Mouse (Mus musculus) right cerebral cortex, adult 2 months (tissue): ENCODE data around the gene Mfap3.

Experiments used
- DNase-seq, 2 experiments: peaks; one replicate each; pipeline ENCODE4 v3.0.0; 2021 to 2022; ENCODE audit warnings: low spot score in 2 of 2

Gene Mfap3

DNA sequence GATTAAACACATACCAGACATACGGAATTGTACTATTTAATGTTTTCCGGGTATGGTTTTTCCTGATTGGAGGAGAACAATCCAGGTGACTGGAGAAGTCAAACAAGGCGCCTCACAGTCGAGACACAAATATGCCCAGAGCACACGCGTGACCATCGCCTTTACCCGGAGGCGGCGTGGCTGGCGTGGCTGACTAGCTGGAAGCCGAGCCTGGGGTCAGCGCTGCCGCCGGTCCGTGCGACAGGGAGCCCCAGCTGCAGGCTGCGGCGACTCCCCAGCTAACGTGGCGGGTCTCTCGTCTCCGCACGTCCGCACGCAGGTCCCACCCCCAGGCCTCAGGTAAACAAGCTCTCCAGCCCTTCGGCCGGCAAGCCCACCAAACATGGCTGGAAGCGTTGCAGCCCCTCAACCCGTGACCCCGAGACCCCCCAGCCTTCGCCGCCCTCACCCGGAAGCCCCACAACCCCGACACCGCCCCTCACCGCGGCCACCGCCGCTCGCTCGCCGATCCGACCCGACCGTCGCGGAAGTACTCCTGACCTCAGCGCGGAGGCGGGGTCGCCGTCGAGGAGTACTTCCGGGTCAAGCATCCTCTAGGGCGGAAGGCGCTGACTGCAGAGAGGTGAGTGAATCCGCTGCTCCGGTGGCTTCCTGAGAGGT lies at the start of gene Mfap3, which contains the start of gene Fam114a2:
Mfap3 (plus strand) TSS at position 574 of the 660 bp plus-strand sequence.
Fam114a2 (minus strand) TSS at position 527 of the 660 bp plus-strand sequence.
- DNase-seq = peak; percentile 85 to 91

DNA sequence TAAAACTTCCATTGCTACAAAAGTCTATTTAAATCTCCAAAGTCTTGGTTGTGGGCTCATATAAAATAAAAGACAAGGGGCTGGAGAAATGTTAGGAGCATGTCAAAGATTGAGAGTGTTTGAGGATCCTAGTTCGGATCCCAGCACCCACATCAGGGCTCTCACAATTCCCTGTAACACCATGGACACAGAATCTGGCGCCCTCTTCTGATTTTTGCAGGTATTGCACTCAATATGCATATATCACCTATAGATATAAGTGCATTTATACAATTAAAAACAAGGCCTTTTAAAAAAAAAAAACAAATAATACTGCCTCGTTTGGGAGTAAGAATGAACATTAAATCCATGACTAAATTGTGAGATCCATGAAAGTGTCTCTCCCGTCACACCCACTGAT lies 49.8 kb upstream of the Mfap3 start:
- DNase-seq = no peak

DNA sequence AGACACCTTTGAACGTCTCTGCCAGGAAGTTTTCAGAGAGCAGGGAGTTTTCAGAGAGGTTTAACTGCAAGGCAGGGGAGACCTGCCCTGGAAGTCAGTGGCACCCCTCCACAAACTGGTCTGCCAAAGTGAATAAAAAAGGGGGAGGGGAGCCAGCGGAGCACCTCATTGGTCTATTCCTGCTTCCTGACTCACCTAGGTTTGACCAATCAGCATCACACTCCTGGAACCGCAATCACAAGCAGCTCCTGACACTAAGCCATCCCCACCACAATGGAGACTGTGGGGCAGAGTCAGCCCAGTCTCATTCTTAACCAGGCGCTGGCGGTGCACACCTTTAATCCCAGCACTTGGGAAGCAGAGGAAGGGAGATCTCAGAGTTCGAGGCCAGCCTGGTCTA lies 48.4 kb upstream of the Mfap3 start:
- no peak for DNase-seq

DNA sequence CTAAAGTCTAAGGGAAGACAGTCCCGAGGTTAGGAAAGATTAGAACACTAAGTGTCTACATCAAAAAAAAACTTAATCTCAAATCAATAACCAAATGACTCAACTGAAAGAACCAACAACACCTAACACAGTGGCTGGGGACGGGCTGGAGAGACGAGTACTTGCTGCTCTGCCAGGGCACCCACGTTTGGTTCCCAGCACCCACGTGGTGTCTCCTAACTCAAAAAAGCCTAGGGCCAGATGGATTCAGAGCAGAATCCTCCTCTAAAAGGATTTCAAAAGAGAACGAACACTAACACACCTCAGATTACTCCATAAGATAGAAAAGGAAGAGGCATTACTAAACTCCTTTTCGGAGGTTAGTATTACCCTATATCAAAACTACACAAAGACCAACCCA lies 47.5 kb upstream of the Mfap3 start:
- DNase-seq = no peak

DNA sequence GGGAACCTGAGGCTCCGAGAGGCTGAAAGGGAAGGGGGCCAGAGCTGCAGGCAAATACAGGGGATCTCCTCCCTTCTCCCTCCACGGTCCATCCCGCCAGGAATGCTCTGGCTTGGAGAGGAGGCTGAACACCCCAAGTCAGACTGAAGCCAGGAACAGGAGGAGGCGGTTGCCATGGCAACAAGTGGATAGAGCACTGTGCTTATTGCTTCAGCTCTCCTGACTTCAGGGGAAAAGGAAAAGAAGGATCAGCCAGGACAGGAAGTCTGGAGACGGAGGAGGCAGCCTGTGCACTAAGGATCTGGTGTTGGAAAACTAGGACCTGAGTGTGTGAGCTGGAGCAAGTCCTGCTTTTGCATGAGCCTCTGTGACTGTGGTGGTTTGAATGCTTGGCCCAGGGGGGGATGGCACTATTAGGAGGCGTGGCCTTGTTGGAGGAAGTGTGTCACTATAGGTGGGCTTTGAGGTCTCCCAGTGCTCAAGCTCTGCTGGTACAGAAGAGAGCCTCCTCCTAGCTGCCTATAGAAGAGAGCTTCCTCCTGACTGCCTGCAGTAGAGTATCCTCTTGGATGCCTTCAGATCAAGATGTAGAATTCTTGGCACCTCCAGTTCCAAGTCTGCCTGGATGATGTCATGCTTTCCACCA lies 44.0 kb upstream of the Mfap3 start:
- DNase-seq = peak; percentile 59 to 61

DNA sequence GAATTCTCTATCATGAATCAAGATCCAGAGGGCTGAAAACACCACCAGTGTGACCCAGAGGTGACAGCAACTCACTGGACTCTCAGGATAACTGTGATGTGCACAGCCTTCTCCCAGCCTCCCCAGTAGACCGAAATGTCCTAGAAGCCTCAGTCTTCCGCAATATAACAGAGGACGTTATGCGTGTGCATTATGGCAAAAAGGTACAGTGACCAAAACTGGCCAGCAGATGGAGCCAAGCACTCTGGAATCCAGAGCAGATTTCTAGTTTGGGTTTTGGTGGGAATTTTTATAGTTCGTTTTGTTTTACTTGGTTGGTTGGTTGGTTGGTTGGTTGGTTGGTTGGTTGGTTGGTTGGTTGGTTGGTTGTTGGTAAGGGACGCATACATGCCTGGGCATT lies 43.3 kb upstream of the Mfap3 start:
- DNase-seq = peak; percentile 64 to 73

DNA sequence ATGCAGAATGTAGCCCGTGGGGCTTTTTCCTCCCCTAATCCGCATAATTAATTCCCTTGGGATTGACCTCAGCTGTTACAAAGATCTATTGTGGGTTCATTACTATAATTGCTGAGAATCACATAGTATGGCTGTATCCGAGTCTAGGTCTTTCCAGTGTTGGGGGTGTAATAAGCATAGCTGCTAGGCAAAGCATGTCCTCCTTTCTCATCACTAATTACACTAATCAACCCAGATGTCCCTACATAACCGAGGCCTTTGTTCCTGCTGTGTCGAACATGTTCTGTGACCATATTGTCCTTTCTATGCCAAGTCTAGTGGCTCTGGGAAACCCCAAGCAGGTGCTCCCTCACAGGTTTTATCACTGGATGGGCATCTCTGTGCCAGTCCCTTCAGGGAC lies 40.4 kb upstream of the Mfap3 start:
- no peak for DNase-seq

DNA sequence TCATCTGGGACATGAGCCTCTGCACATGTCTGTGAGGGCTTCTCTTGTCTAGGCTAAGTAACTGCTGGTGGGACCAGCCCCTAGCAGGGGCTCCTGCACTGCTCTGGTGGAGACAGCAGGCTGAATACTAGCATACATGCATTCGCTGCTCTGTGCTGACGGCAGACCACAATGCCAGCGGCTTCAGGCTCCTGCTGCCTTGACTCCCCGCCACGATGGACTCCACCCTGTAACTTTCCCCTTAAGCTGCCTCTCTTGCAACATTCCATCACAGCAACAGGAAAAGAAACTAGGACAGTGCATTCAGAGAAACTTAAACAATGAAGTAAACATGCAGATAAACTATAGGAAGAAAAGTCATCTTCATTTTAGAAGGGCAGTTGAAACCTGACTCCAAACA lies 30.0 kb upstream of the Mfap3 start:
- no peak for DNase-seq

DNA sequence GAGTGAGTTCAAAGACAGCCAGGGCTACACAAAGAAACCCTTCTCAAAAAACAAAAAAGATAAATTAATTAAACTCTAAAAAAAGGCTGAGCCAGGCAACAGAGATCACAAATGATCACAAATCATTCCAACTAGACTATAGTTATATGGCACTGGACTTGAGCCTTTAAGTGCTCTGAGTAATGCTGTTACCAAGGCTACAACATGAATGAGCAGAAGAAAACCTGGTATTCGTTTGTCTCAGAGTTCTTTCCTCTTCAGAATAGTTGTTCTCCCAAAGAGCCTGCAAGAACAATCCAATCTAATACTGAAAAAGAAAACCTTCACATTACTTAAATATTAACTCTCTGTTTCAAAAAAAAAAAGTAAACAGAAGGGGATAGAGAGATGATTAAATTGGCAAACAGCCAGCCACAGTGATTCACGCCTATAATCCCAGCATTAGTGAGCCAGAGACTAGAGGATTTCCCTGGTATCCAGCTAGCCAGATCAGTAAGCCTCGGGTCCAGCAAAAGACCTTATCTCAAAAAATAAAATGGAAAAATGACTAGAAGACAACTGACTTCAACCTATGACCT lies 21.9 kb upstream of the Mfap3 start:
- DNase-seq = no peak

DNA sequence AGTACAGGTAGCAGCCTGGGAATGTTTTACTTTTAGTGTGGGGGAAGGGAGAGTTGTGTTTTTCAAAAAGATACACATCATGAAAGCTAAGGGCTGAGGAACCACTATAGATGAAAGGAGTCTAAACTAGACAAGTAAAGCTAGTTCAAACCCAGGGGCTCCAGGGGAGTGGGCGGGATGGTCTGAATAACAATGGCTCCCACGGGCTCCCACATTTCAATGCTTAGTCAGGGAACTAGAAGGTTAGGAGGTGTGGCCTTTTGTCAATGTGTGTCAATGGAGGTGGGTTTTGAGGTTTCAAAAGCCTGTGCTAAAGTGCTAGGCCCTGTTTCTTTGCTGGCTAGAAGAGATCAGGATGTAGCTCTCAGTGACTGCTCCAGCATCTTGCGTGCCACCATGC lies 20.8 kb upstream of the Mfap3 start:
- no peak for DNase-seq

DNA sequence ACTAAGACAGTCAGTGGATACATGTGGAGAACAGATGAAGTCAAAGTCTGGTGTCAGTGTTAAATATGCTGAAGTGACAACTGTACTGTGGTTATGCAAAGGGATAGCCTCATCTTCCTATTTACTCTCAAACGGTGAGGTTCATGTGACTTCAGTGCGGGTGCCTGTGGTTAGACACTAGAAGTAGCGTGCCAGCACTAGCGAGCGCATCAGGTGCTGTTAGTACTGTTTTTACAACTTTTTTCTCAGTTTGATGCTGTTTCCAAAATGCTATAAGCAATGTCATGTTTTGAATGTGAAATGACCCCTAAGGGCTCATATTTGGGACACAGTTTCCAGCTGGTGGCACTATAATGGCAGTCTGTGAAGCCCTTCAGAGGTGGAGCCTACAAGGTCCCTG lies 20.2 kb upstream of the Mfap3 start:
- DNase-seq = no peak

DNA sequence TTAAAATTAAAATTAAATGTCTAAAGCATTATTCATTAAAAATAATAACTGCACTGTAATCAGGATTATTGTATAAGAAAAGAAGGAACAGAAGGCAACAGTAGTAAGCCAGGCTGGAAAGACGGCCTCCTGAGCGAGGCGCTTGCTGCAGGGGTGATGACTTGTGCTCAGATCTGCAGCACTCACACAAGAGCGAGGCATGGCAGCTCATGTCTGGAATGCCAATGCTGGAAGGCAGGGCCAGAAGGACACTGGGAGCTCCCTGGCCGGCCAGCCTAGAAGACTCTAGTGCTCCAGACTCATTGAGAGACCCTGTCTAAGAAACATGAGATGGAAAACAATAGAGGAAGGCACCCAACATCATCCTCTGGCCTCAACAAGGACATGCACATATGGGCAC lies 15.3 kb upstream of the Mfap3 start:
- DNase-seq = no peak

DNA sequence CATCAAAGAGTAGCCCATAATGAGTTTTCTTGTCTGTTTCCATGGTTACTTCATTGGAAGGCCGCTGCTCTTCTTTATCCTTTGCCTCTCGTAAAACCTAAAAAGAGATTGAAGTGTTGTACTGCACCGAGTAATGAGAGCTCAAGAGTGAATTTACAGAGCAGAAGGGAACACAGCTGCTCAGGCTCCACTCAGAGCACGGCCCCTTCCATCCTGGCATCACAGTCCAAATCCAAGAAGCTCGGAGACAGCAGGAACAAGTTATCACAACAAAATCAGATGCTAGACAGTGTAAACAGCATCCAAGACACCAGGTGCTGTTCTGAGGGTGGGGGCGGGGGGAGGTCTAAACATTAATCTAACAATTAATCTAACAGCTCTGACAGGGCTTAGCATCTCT lies 11.6 kb upstream of the Mfap3 start:
- no peak for DNase-seq

DNA sequence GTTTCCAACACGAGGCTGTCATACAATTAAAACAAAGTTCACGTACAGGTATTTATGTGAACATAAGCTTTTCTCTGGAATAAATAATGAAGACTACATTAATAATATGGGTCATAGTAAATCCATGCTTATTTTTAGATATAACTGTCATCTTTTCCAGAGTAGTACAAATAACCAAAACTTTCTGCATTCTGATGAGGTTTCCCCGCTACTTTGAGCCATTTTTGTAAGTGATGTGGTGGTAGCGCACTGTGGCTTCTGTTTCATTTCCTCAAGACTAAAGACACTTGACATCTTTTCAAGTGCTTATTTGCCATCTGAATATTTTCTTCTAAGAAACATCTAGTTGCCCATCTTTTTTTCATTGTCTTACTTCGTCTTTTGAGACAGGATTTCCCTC lies 3.2 kb upstream of the Mfap3 start:
- no peak for DNase-seq

DNA sequence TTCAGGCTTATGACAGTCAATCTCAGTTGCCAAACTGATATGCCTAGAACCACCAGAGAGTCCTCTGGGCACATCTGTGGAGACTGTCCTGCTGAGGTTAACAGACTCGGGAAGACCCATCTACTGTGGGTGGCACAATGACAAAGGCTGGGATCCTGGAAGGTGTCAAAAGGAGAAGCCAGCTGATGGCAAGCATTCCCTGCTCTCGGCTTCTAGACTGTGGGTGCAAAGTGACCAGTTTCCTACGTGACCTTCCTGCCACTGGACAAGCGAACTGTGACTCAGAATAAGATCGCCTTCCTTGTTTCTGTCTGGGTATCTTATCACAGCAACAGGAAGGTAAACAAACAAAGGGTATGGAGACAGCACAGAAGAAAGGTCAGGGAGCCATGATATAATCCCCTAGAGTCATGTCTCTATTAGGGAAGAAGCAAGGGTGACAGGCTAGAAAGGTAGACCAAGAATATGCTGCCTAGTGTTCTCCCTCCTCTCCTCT lies 1.5 kb upstream of the Mfap3 start:
- no peak for DNase-seq

DNA sequence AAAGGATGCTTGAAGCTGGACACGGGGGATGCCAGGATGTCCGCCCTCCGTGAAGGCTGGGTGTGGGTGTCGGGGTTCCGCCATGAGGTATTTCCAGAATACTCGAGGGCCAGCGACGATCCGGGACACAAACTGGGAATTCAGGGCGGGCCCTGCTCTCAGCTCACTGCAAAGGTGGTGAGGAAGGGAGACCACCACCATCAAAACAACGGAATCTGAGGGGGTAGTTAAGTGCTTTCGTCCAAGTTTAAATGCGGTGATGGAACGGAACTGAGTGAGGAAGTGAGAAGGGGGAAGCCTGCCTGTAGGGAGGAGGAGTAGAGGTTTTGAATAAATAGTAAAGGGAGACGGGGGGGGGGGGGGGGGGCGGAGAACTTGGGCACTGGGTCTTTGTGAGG lies 286 bp downstream of the Mfap3 start:
- DNase-seq = no peak

DNA sequence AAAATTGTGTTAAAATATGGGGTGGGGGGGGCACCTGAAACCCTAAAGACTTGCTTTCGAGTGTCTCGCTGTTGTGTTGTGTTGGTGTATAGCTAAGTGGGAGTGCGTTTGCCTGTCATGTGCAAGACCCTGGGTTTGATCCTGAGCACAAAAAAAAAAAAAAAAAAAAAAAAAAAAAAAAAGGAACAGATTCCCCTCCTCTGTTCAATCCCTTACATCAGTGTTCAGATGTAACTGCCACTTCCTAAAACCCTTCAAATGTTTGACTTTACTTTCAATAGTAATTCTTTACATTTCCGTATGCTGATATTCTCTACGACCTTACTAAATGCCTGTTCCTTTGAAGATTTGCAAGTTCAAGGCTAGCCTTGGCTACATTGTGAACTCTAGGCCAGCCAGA lies 840 bp downstream of the Mfap3 start:
- no peak for DNase-seq

DNA sequence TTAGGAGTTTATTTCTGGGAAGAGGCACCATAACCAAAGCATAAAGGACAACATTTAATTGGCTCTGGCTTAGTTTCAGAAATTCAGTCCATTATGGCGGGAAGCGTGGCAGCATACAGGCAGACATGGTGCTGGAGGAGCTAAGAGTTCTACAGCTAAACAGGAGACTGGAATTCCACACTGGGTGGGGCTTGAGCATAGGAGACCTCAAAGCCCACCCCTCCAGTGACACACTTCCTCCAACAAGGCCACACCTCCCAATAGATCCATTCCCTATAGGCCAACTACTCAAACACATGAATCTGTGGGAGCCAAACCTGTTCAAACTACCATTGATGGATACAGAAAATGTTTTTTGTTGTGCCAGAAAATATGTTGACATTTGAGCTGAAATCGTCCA lies 2.7 kb downstream of the Mfap3 start:
- no peak for DNase-seq

DNA sequence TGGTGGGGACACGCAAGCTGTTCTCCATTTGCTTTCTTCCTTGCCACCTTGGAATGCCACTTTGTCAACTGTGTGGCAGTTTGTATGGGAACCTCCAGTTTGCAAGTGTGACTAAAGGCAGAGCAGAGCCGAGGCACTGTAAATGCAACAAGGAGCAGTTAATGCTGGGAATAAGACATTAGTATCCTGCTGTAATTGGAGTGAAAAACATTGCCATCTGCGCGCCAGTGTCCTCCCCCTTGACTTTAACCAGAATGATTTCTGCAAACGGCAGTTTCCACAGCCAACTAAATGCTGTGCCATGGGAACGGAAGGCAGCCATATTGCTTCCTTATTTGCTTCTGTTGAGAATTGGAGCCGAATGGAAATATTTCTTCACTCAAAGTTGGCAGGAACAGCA lies 3.6 kb downstream of the Mfap3 start:
- DNase-seq = peak; percentile 53 to 58

DNA sequence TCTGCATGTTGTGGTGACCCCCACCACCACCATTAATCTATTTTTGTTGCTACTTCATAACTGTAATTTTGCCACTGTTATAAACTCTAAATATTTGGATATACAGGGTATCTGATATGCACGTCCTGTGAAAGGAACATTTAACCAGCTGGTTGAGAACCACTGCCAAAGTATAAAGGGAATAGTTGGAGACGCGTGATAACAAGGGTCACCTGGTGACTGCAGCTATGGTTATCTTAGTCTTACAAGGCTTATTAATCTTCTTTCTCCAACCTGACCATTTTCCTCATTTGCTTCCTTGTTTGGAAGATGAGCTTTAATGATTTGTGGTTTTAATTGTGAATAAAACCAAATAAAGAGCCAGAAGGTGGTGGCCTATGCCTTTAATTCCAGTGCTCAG lies 5.0 kb downstream of the Mfap3 start:
- no peak for DNase-seq

DNA sequence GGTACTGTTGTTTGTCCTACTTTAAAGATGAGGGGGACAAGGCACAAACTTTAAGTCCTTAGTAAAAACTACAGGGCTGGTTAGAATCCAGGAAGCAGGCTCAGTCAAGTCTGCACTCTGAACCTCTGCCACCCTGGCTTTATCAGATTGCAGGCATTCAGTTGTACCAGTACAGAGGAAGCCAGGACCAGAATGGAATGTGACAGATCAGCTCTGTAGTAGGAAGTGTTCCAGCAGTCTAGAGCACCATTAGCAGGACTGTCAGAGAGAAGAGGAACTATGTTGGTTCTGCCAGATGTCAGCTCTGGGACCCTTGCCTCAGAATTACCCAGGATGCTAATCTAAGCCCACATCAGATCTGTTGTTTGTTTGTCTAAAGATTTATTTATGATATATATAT lies 6.1 kb downstream of the Mfap3 start:
- DNase-seq = no peak

DNA sequence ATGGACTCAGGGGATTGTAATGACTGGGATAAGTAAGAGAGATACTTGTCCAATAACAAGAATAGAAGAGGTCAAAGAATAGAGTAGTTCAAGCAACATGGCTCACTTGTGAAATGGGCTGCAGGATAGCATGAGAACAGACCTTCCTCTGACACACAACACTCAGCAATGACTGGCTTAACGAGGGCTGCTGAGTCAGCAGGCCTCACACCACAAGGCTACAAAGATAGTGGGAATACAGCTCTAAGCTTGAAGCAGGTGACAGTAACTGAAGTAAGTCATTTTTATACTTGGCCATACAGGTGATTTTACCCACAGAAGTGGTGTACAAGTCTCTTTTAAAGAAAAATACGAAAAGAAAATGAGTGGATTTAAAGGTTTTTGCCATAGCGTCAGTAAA lies 7.4 kb downstream of the Mfap3 start:
- no peak for DNase-seq

DNA sequence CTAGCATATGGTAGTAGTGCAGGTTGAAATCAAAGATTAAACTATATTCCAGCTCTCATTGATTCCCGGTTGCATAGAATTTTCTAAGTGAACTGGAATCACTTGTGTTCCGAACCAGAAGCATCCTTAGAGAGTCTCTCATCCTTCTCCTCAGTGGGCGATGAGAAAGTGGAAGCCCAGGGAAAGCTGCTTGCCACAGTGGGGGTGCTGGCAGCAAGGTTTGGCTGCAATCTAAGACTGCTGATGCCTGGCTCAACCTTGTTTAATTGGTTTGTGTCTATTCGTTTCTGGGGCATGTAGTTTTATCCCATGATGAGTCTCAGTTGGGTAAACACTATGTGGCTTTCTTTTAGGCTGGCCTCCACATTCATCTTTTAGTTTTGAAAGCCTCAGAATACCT lies 9.0 kb downstream of the Mfap3 start:
- no peak for DNase-seq
